Mouse (Mus musculus): ENCODE data around the gene Gid4.

DNA sequence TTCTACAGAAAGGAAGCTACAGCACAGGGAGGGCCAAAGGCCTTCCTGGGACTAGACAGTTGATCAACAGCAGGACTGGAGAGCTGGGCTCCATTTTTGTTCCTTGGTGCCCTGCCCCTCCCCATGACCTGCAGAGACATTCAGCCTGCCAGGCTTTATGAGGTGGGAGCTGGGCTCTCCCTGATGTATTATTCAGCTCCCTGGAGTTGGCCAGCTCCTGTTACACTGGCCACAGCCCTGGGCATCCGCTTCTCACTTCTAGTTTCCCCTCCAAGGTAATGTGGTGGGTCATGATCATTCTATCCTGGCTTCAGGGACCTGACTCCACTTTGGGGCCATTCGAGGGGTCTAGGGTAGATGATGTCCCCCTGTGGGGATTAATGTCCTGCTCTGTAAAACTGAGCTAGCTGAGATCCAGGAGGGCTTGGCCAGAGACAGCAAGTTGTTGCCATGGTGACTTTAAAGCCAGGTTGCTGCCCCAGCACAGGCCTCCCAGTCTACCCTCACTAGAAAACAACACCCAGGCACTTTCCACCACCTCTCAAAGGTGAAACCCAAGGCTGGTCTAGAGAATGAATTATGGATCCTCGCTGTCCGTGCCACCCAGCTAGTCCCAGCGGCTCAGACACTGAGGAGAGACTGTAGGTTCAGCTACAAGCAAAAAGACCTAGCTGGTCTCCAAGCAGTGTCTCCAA is 58.9 kb downstream of the Gid4 start:
- no peak for TF ChIP-seq CTCF (conservative IDR thresholded peaks at IDR 0.05; ENCODE audit: low read length)
- no peak for TF ChIP-seq POU5F1 (IDR thresholded peaks at IDR 0.05; ENCODE audit: borderline replicate concordance, low read length)
- TF ChIP-seq NANOG (IDR thresholded peaks at IDR 0.05; ENCODE audit: borderline replicate concordance, low read length) = no peak
